Mouse (Mus musculus) neural tube, embryonic 11.5 days (tissue): Measurements from ENCODE around the gene St8sia1. TPM values are rescaled to one million over a fixed set of nuclear protein-coding genes. Genes with fewer than 3 reads are reported as not detected.

Experiments used
- ATAC-seq: fragments of 200-750 bp; cut with Nextera tagmentation; 2 replicates; pipeline ENCODE4 v1.8.0; 2017; ENCODE audit warnings: moderate number of reproducible peaks, mild to moderate bottlenecking, moderate TSS enrichment, moderate library complexity; ENCODE audit not compliant: insufficient read depth, low FRiP score, low TSS enrichment
- DNase-seq: peaks from one replicate; pipeline ENCODE4 v3.0.0-alpha.2; 2015; ENCODE audit warnings: low spot score
- H3K27ac ChIP-seq: fragments of 300-500 bp; sonication (generic); 2 replicates; pipeline ENCODE4 v1.5.1; 2014; ENCODE audit warnings: low read depth, mild to moderate bottlenecking, low read length
- H3K27me3 ChIP-seq: fragments of 300-500 bp; sonication (generic); 2 replicates; pipeline ENCODE4 v1.6.1; 2014; ENCODE audit warnings: mild to moderate bottlenecking, low read length, mixed read lengths; ENCODE audit not compliant: control insufficient read depth, insufficient read depth
- H3K36me3 ChIP-seq: fragments of 300-500 bp; sonication (generic); 2 replicates; pipeline ENCODE4 v1.6.1; 2014; ENCODE audit warnings: mild to moderate bottlenecking, low read length, moderate library complexity, mixed read lengths; ENCODE audit not compliant: control insufficient read depth, insufficient read depth
- H3K4me1 ChIP-seq: fragments of 300-500 bp; sonication (generic); 2 replicates; pipeline ENCODE4 v1.6.1; 2014; ENCODE audit warnings: low read length, mixed read lengths; ENCODE audit not compliant: control insufficient read depth, insufficient read depth
- H3K4me2 ChIP-seq: fragments of 300-500 bp; sonication (generic); 2 replicates; pipeline ENCODE4 v1.6.1; 2014; ENCODE audit warnings: low read depth, mild to moderate bottlenecking, moderate library complexity
- H3K4me3 ChIP-seq: fragments of 300-500 bp; sonication (generic); 2 replicates; pipeline ENCODE4 v1.5.1; 2014; ENCODE audit warnings: low read depth, low read length
- H3K9ac ChIP-seq: fragments of 300-500 bp; sonication (generic); 2 replicates; pipeline ENCODE4 v1.6.1; 2014; ENCODE audit warnings: mild to moderate bottlenecking, low read length
- H3K9me3 ChIP-seq: fragments of 300-500 bp; sonication (generic); 2 replicates; pipeline ENCODE4 v1.6.1; 2016; ENCODE audit warnings: low read length; ENCODE audit not compliant: control insufficient read depth
- WGBS: fragments of 180-500 bp; shearing (Covaris S2); extraction: QIAGEN DNeasy Blood & Tissue Kit; methylation state at CpG from one replicate; pipeline ENCODE4 v1.1.7; 2014; 5-methylcytosine and 5-hydroxymethylcytosine counted together
- polyA plus RNA-seq: library from polyadenylated mRNA; unstranded; fragments of >200 nt; fragmentation: Nextera tagmentation; extraction: Ambion mirVana; gene quantifications from 2 replicates; pipeline ENCODE4 v1.2.1, GENCODE M21; 2014

St8sia1 gene
- polyA plus RNA-seq, 1 experiment from 2014 or later, result 10.6 TPM

DNA sequence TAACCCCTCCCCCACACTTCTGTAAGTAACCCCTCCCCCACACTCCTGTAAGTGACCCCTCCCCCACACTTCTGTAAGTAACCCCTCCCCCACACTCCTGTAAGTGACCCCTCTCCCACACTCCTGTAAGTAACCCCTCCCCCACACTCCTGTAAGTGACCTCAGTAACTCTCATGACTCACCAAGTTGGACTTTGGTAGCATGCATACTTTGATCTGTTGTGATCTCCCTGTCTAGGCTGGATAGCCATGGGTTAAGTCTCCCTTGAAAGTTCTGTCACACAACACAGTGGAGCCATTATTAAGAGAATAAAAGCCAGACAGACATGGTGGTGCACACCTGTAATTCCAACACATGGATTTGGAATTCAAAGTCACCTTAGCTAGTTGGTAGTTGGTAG is 11.1 kb downstream of the St8sia1 start:
- Histone ChIP-seq H3K4me1 (no peaks in the 10 kb centered on the region), H3K4me3 (no peak overlapping the region), H3K9me3 (no peaks in the 10 kb centered on the region), H3K9ac (no peak overlapping the region), H3K27ac (no peak overlapping the region), H3K4me2 (no peak overlapping the region), H3K36me3 (no peaks in the 10 kb centered on the region), H3K27me3 (no peaks in the 10 kb centered on the region)
- DNase-seq (no peak), ATAC-seq (no peak)

DNA sequence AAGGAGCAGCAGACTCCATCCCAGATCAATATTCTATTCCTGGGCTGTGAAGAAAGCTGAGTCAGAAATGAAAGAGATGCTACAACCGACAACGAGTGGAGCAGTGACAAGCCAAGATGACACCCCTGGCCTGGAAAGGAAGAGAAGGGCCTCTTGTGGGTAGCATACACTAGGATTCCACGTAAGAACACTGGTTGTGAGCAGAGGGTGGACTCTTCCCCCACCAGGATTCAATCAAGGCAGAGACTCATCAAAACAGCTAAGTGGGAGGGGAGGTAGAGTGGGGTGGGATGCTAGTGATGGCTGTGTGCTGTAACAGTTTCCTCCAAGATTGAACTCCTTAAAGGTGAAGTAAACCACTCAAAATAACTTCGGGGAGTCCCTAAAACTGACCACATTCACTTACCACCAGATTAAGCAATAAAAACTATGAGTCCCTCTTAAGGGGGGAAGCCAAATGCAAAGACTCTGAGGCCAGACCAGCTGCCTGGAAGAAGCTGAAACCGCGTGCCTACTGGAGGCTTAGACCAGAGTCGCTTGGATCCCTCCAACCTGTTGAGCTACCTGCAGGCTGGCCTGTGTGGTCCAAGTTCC is 11.8 kb downstream of the St8sia1 start:
- ATAC-seq, result no peak
- WGBS, result 94% methylated on average over 7 of the region's 7 CpGs

DNA sequence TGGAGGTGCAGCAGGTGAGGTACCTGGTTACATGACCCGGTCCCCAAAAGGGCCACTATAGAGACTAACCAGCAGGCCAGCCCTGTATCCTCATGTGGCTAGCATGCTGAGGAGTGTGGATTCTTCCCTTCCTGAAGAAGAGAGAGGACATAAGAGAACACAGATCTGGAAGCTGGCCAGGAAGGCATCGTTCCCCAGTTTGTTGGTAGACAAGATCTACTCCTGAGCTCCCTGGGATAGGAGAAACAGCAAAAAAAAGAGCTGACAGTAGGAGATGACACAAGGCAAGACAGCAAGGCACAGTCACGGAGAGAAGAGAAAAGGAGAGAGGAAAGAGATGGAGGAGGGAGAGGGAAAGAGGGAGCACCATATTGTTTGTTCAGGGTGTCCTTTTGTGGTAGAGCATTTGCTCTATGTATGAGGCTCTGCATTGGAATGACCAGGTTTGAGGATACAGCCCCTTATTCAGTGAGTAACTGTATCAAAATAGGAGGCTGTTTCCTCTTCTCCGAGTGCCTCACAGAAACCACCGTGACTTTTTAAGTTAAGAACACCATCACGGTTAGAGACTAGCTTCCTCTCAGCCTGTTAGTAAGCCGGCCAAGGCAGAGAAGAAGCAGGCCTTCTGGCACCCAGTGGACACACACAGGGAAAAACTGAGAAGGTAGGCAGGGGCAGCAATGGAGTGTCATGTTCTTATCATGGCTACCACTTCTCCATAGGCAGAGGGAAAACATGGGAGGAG is 12.5 kb downstream of the St8sia1 start:
- H3K27me3 ChIP-seq, result no peaks in the 10 kb centered on the region

More for the DNA sequence above, 11.8 kb downstream of the St8sia1 start:
- DNase-seq, result no peak
- H3K9ac ChIP-seq, result no peak overlapping the region
- no peaks in the 10 kb centered on the region for H3K4me1 ChIP-seq
- H3K4me3 ChIP-seq, result no peak overlapping the region
- H3K4me2 ChIP-seq, result no peak overlapping the region
- no peaks in the 10 kb centered on the region for H3K9me3 ChIP-seq
- no peak overlapping the region for H3K27ac ChIP-seq
- H3K27me3 ChIP-seq, result no peaks in the 10 kb centered on the region
- H3K36me3 ChIP-seq, result no peaks in the 10 kb centered on the region

DNA sequence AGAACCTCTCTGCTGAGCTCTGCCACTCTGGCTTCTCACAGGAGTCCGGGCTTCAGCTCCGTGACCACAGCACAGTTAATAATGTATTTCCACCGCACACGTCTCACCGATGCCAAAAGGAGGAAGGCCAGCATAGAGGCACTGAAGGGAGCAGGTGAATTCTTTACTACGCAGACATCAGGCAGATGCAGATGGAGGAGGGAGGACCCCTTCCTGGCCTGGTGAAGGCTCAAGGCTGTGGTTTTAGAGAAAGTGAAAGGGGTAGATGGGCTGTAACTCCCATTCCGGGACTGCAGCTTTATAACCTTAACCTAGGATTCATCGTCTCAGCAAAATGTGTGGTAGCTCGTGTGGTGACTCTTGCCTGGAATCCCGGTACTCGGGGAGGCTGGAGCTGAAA is 13.9 kb downstream of the St8sia1 start:
- 87% methylated on average over 11 of the region's 11 CpGs for WGBS
- H3K4me3 ChIP-seq, result no peak overlapping the region
- no peaks in the 10 kb centered on the region for H3K9me3 ChIP-seq
- ATAC-seq, result no peak
- no peak overlapping the region for H3K27ac ChIP-seq
- no peaks in the 10 kb centered on the region for H3K4me1 ChIP-seq
- no peak overlapping the region for H3K4me2 ChIP-seq
- no peak overlapping the region for H3K9ac ChIP-seq
- H3K36me3 ChIP-seq, result no peaks in the 10 kb centered on the region
- no peaks in the 10 kb centered on the region for H3K27me3 ChIP-seq
- DNase-seq, result no peak

More for the DNA sequence above, 12.5 kb downstream of the St8sia1 start:
- Histone ChIP-seq H3K9me3 (no peaks in the 10 kb centered on the region), H3K27ac (no peak overlapping the region), H3K4me1 (no peaks in the 10 kb centered on the region), H3K4me3 (no peak overlapping the region), H3K36me3 (no peaks in the 10 kb centered on the region), H3K9ac (no peak overlapping the region), H3K4me2 (no peak overlapping the region)
- ATAC-seq (no peak), DNase-seq (no peak)
- WGBS, result 92% methylated on average over 7 of the region's 7 CpGs

DNA sequence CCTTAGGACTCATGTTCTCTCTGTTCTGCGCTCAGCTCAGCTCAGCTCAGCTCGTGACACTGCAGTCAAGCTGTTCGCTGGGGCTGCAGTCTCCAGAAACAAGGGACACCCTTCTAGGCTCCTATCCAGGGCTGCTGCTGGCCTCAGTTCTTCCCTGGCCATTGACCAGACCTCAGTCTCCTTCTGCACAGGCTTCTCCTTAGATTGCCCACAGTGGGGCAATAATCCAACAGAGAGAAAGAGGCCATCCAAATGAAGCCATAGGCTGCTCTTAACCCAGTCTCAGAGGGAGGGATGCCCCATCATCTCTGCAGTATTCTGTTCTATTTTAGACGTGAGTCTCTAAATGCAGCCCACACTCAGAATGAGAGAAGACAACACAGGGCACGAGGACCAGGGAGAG is 15.3 kb downstream of the St8sia1 start:
- 85% methylated on average over 5 of the region's 5 CpGs for WGBS
- Histone ChIP-seq H3K27ac (no peak overlapping the region), H3K9ac (no peak overlapping the region), H3K27me3 (no peaks in the 10 kb centered on the region), H3K4me3 (no peak overlapping the region), H3K36me3 (no peaks in the 10 kb centered on the region), H3K4me1 (no peaks in the 10 kb centered on the region), H3K4me2 (no peak overlapping the region), H3K9me3 (no peaks in the 10 kb centered on the region)
- DNase-seq (no peak), ATAC-seq (no peak)

DNA sequence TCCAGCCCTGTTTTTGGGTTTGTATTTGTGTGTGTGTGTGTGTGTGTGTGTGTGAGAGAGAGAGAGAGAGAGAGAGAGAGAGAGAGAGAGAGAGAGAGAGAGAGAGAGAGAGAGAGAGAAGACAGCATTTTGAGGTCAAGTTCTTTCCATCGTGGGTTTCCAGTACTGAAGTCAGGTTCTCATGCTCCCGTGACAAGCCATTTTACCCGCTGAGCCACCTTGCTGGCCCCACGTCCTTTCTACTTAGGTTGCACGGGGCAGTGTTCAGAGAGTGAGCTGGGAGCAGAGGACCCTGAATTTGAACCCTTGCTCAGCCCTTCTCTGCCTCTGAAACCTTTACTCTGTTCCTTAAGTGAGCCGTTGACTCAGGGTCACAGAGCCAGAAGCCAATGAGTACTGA is 17.2 kb downstream of the St8sia1 start:
- no peak overlapping the region for H3K27ac ChIP-seq
- H3K4me2 ChIP-seq, result no peak overlapping the region
- no peaks in the 10 kb centered on the region for H3K9me3 ChIP-seq
- H3K4me1 ChIP-seq, result no peaks in the 10 kb centered on the region
- ATAC-seq (no peak), DNase-seq (no peak)
- WGBS, result 83% methylated on average over 6 of the region's 6 CpGs
- H3K27me3 ChIP-seq, result no peaks in the 10 kb centered on the region
- H3K4me3 ChIP-seq, result no peak overlapping the region
- no peak overlapping the region for H3K9ac ChIP-seq
- H3K36me3 ChIP-seq, result no peaks in the 10 kb centered on the region

DNA sequence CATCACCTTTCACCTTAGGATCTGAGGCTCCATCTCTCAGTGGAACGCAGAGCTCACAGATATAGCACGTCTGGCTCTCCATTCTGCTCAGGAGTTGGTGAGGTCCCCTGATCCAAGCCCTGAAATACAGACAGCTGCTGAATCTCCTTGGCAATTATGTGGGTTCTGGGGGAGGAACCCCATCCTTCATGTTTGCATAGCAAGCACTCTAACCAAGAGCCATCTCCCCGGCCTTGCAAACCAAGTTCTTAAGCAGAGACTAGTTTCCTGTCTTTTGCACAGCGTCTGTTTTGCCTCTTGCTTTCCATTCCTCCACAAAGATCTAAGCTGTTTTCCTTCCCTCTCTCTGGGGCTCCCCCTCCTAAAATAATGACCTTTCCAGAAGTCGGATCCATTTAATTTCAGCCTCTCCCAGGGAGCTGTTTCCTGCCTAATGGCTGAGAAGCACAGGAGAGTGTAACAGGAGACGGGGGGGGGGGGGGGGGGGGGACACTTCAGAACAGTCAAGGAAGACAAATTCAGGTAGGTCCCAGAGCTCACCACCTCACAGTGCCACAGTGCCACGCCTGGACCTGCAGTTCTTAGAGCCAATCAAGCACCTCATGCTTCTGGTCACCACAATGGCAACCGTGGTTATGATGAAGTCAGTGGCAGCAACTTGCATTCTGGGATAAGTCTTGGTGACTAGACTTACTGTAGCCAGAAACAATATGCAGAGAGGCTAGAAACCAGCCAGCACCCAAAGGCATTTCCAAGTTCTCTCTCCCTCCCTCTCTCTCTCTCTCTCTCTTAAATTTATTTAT is 18.0 kb downstream of the St8sia1 start:
- no peak for ATAC-seq
- no peak overlapping the region for H3K9ac ChIP-seq
- DNase-seq, result no peak
- H3K4me1 ChIP-seq, result no peaks in the 10 kb centered on the region
- WGBS, result 57% methylated on average over 8 of the region's 8 CpGs
- H3K27ac ChIP-seq, result no peak overlapping the region
- no peaks in the 10 kb centered on the region for H3K27me3 ChIP-seq
- no peaks in the 10 kb centered on the region for H3K36me3 ChIP-seq
- no peak overlapping the region for H3K4me3 ChIP-seq
- H3K9me3 ChIP-seq, result no peaks in the 10 kb centered on the region
- no peak overlapping the region for H3K4me2 ChIP-seq

DNA sequence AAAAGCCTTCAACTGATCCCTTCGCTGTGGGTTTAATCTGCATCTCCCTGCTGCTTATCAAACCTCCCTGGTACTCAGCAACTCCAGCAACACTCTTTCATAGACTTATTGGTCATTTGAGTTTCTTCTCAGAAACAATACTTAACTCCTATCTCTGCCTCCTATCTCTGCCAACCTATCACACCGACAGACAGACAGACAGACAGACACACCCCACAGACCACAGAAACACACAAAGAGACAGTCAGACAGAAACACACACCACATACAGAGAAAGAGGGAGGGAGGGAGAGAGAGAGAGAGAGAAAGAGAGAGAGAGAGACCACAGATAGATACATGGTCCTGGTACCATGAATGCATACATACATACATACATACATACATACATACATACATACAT is 18.8 kb downstream of the St8sia1 start:
- Histone ChIP-seq H3K27me3 (no peaks in the 10 kb centered on the region), H3K4me1 (no peaks in the 10 kb centered on the region), H3K27ac (no peak overlapping the region), H3K4me2 (no peak overlapping the region), H3K9me3 (no peaks in the 10 kb centered on the region), H3K4me3 (no peak overlapping the region), H3K9ac (no peak overlapping the region), H3K36me3 (no peaks in the 10 kb centered on the region)
- ATAC-seq (no peak), DNase-seq (no peak)
- WGBS, result 95% methylated on average over 2 of the region's 2 CpGs
